Mouse (Mus musculus) hindbrain, embryonic 16.5 days (tissue): ENCODE measurements around the gene Serpinb6d. TPM values are rescaled to one million over a fixed set of nuclear protein-coding genes. Genes with fewer than 3 reads are reported as not detected.

ENCODE experiments used
- ATAC-seq: fragments of 200-750 bp; cut with Nextera tagmentation; 2 replicates; pipeline ENCODE4 v1.8.0; 2017; ENCODE audit warnings: moderate TSS enrichment, moderate library complexity
- H3K27ac ChIP-seq: fragments of 300-500 bp; sonication (generic); 2 replicates; pipeline ENCODE4 v1.5.1; 2014; ENCODE audit warnings: low read depth, mild to moderate bottlenecking, control low read depth, low read length, moderate library complexity
- H3K27me3 ChIP-seq: fragments of 300-500 bp; sonication (generic); replicated peaks from 2 replicates; pipeline ENCODE4 v1.6.1; 2014; ENCODE audit warnings: low read length; ENCODE audit not compliant: control insufficient read depth, insufficient read depth
- H3K36me3 ChIP-seq: fragments of 300-500 bp; sonication (generic); 2 replicates; pipeline ENCODE4 v1.6.1; 2014; ENCODE audit warnings: mild to moderate bottlenecking, low read length, moderate library complexity, mixed read lengths; ENCODE audit not compliant: control insufficient read depth, insufficient read depth
- H3K4me1 ChIP-seq: fragments of 300-500 bp; sonication (generic); 2 replicates; pipeline ENCODE4 v1.6.1; 2014; ENCODE audit warnings: low read depth, low read length; ENCODE audit not compliant: control insufficient read depth, insufficient read depth
- H3K4me2 ChIP-seq: fragments of 300-500 bp; sonication (generic); 2 replicates; pipeline ENCODE4 v1.6.1; 2014; ENCODE audit warnings: mild to moderate bottlenecking, low read length, control low read depth, moderate library complexity
- H3K4me3 ChIP-seq: fragments of 300-500 bp; sonication (generic); 2 replicates; pipeline ENCODE4 v1.5.1; 2014; ENCODE audit warnings: mild to moderate bottlenecking, low read length, control low read depth, moderate library complexity
- H3K9ac ChIP-seq: fragments of 300-500 bp; sonication (generic); 2 replicates; pipeline ENCODE4 v1.6.1; 2014; ENCODE audit warnings: low read depth, mild to moderate bottlenecking, control low read depth, low read length, moderate library complexity
- H3K9me3 ChIP-seq: fragments of 300-500 bp; sonication (generic); 2 replicates; pipeline ENCODE4 v1.6.1; 2014; ENCODE audit warnings: mild to moderate bottlenecking, low read length, moderate library complexity; ENCODE audit not compliant: control insufficient read depth
- WGBS: fragments of 180-500 bp; shearing (Covaris S2); extraction: QIAGEN DNeasy Blood & Tissue Kit; methylation state at CpG from one replicate; pipeline ENCODE4 v1.1.7; 2014; 5-methylcytosine and 5-hydroxymethylcytosine counted together
- polyA plus RNA-seq: library from polyadenylated mRNA; unstranded; fragments of >200 nt; fragmentation: Nextera tagmentation; extraction: Ambion mirVana; gene quantifications from 2 replicates; pipeline ENCODE4 v1.2.1, GENCODE M21; 2015

Serpinb6d gene
- not detected in 2 replicates for polyA plus RNA-seq

GRCm38 (mm10) chr13:33661105-33661504 lies at the start of gene Serpinb6d:
TSS of gene Serpinb6d (plus strand) at chr13:33661405.
- 63% methylated on average over 1 of the region's 1 CpGs for WGBS
- Histone ChIP-seq H3K4me3 (no peak within 1 kb of the TSS), H3K9ac (no peak within 1 kb of the TSS), H3K27ac (no peak within 1 kb of the TSS), H3K36me3 (no peaks in the 10 kb centered on the region), H3K4me2 (no peak within 1 kb of the TSS), H3K9me3 (peaks cover 13% of the 10 kb centered on the region), H3K27me3 (no peaks in the 10 kb centered on the region), H3K4me1 (no peaks in the 10 kb centered on the region)
- no peak for ATAC-seq

GRCm38 (mm10) chr13:33622921-33623320 lies 38.3 kb upstream of the Serpinb6d start:
- WGBS, result 93% methylated on average over 2 of the region's 2 CpGs

GRCm38 (mm10) chr13:33642540-33642939 lies 18.7 kb upstream of the Serpinb6d start:
- ATAC-seq, result no peak
- H3K4me2 ChIP-seq, result no peak overlapping the region
- H3K27ac ChIP-seq, result no peak overlapping the region
- no peaks in the 10 kb centered on the region for H3K27me3 ChIP-seq
- H3K9ac ChIP-seq, result no peak overlapping the region
- no peaks in the 10 kb centered on the region for H3K36me3 ChIP-seq
- 71% methylated on average over 2 of the region's 2 CpGs for WGBS
- no peaks in the 10 kb centered on the region for H3K4me1 ChIP-seq
- 0 out of 2 replicates have a peak, but pooled peaks cover 11% of the 10 kb centered on the region for H3K9me3 ChIP-seq
- H3K4me3 ChIP-seq, result no peak overlapping the region

More at GRCm38 (mm10) chr13:33622921-33623320, 38.3 kb upstream of the Serpinb6d start:
- Histone ChIP-seq H3K9ac (no peak overlapping the region), H3K4me3 (no peak overlapping the region), H3K27ac (no peak overlapping the region), H3K9me3 (peaks cover 11% of the 10 kb centered on the region), H3K4me1 (no peaks in the 10 kb centered on the region), H3K27me3 (no peaks in the 10 kb centered on the region), H3K4me2 (no peak overlapping the region), H3K36me3 (no peaks in the 10 kb centered on the region)
- no peak for ATAC-seq

- Histone ChIP-seq H3K4me2 (no peak overlapping the region), H3K9me3 (peaks cover 10% of the 10 kb centered on the region), H3K36me3 (no peaks in the 10 kb centered on the region), H3K9ac (no peak overlapping the region), H3K4me3 (no peak overlapping the region), H3K4me1 (no peaks in the 10 kb centered on the region), H3K27me3 (no peaks in the 10 kb centered on the region), H3K27ac (no peak overlapping the region)
- no peak for ATAC-seq
Measured at GRCm38 (mm10) chr13:33662550-33662949, 1.3 kb downstream of the Serpinb6d start.

GRCm38 (mm10) chr13:33720296-33720695 lies 59.1 kb downstream of the Serpinb6d start:
- Histone ChIP-seq H3K27me3 (no peaks in the 10 kb centered on the region), H3K9ac (no peak overlapping the region), H3K36me3 (no peaks in the 10 kb centered on the region), H3K4me1 (no peaks in the 10 kb centered on the region), H3K4me2 (no peak overlapping the region), H3K4me3 (no peak overlapping the region), H3K27ac (no peak overlapping the region), H3K9me3 (peaks cover 9% of the 10 kb centered on the region; the same call in 1 of the 2 replicates)
- 78% methylated on average over 2 of the region's 2 CpGs for WGBS
- ATAC-seq, result no peak

Other genes starting within 250 kb of the Serpinb6d start
- not detected in 2 replicates for gene Serpinb9g, start 176.6 kb upstream of the Serpinb6d start, polyA plus RNA-seq
- gene Serpinb6e, start 182.0 kb downstream of the Serpinb6d start, polyA plus RNA-seq, result not detected in 2 replicates
- gene Serpinb6c, start 244.3 kb downstream of the Serpinb6d start, polyA plus RNA-seq, result 0.11 and 0.24 TPM in 2 replicates